Mouse (Mus musculus): ENCODE data around the gene Gm4737.
"Not testable (repeated sequence)": the region's sequence is repeated elsewhere in the genome, so short reads cannot be mapped to it uniquely, and the experiment has no call there.

The Gm4737 gene

DNA sequence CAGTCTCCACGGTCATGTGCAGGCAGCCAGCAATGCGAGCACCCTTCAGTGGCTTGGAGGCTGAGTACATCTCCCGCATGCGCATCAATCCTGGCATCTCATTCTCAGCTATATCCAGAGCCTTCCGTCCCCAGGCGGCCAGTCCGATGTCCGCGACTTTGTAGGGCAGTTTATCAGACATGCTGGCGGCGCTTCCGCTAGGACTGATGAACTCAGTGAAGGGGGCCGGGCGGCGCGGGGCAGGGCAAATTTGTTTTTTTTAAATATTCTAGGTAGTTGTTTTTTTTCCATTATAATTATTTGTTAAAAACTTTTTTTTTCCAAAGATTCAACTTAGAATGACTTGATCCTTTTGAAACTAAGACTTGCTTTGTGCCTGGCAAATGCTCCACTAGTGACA lies at the start of gene Gm4737:
Gene Gm4737, minus strand, starts transcription at position 246 of the 400 bp plus-strand sequence.
- not testable (repeated sequence) for DNase-seq (ENCODE audit: low spot score)

DNA sequence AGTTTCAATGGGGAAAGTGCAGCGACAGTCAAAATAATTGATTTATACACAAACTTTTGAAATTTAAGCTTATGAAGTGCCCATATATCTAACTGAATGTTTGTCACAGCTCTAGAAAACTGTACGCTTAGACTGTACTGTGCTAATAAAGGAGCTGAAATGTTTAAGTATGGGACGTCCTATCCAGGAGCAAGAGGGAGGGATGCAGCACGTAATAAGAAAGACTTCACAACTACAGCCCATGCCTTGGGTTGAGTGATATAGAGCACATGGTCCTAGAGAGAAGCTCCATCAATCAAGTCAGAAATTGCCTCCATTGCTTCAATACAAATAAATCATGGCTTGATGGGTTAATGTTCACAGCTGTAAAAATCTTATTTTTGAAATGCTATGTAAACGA lies 40.9 kb upstream of the Gm4737 start:
- DNase-seq (ENCODE audit: low spot score) = no peak

DNA sequence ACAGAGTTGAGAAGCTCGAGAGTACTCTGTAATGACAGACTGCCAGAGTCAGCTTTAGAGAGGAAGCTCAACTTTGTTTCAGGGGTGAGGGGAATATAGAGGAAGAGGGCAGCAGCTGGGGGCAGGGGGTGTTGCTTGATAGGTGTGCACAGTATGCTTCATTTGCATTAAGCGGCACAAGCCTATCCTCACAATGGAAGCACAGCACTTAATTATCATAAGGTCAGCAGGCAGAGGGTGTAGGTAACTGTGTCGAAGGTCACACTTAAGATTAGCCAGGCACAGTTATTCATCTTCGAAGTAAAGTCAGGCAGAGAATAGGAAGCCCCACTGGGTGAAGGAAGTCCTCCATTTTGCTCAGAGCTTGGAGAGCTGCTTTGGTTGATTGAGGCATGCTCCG lies 28.2 kb upstream of the Gm4737 start:
- no peak for DNase-seq (ENCODE audit: low spot score)

DNA sequence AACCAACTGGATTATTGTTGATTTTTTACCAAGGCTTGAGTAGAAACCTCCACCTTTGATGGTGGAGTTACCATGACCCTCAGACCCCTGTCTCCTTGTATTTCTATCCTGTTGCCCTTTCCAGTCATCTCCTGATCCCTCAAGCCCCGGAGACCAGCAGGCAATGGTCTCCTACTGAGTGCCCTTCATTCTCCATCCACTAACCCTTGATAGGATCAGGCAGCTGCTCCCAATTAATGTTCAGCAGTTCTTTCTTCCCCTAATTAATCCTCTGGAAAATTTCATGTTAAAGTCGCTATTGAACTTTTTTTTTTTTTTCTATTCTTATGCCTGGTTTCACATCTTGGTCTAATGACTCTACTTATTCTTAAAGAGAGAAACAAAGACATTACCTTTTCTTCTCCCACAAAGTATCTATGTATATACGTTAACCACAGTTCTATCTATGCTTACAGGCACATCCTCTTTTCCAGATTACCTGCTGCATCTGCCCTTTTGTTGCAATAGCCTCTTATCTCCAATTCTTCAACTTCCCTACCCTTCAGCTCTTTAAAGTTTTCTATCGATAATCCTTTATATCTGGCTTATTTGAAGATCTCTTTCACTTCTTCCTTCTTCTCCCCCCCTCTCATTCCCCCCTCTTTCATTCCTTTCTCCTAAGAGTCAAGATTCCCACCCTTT lies 23.4 kb upstream of the Gm4737 start:
- no peak for DNase-seq (ENCODE audit: low spot score)

DNA sequence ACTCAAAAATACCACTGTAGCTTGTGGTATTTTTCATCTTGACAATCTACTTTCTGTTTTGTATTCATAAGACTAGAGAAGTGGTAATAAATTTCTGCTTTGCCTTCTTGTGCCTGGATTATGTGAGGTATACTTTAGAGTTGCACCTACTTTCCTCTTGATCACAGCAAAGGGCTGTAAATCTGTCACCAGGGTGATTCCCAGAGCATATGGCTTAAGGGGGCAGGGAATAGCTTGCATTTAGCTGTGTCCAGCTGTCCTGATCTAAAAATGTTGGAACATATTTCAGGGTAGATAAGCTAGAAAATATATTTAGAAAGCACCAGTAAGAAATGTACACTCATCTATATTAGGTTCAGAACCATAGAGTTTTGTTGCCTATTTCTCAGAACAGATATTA lies 18.2 kb upstream of the Gm4737 start:
- no peak for DNase-seq (ENCODE audit: low spot score)

DNA sequence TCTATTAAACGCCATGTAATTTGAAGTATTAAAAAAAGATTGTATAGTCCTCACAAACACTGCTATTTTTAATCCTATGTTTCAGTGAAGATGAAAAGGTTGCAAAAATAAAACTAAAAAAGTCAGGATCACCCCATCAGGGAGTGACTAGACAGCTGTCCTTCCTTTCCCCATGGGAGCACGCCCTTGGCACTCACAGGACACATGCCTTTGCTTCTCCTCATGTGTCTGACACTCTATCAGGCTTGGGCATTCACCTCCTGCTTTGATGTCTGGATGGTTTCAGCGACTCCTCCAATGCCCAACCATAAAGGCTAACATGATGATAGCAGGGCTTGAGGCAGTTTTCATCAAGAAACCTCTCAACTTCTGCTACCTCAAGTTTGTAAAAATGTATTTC lies 12.1 kb upstream of the Gm4737 start:
- DNase-seq (ENCODE audit: low spot score) = no peak

DNA sequence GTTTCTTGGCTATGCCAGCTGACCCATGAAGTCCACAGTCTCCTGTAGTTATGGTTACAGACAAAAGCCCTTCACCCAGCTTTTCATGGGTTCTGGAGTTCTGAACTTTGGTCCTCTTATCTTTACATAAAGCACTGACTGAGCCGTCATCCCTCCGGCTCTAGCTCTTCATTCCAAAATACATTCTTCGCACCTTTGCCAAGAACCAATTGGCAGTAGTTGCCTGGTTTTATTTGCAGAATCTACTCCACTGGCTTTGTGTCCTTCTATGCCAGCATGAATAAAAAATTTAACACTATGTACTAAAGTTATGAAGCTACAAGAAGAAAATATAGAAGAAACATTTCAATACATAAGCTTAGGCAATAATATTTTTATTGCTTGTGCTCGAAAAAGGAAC lies 10.4 kb upstream of the Gm4737 start:
- DNase-seq (ENCODE audit: low spot score) = no peak

DNA sequence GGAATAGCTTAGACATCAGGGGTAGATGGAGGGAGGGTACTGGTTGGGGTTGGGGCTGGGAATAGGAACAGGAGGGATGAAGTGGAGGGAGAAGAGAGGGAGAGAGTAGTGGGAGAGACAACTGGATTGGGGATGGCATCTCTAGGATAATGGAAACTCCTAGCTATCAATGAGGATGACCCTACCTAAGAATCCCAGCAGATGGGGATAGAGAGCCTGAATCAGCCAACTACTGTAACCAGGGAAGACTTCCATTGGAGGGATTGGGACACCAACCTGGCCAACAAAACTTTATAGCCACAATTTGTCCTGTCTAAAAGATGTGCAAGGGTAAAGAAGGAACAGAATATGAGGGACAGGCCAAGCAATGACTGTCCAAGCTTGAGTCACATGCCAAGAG lies 3.7 kb downstream of the Gm4737 start:
- DNase-seq (ENCODE audit: low spot score) = no peak

DNA sequence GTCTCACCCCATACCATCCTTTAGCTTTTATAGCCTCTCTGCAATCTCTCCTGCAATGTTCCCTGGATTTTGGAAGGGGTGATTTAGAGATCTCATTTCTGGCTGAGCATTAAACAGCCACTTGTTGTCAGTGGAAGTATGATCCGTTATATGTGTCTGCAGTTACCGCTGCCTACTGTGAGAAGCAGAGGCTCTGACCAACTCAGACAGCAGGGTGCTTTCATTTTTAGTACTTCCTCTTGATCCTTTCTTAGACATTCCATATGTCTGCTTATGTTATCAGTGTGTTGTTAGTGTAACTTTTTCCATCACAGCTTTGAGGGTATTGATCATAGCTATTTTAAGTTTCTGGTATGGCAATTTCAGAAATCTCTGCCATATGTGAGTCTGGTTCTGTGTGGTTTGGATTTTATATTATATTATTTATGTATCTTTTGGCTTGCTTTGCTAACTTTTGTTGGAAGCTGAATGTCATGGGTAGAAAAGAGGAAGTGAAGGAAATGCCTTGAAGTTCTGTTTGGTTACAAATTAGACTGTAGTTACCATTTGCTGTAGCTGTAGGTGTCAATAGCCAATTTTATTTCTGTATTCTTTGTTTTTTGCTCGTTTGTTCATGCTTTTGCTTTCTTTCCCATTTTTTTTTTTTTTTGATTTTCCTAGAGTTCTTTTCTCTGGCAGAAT lies 6.1 kb downstream of the Gm4737 start:
- no peak for DNase-seq (ENCODE audit: low spot score)

DNA sequence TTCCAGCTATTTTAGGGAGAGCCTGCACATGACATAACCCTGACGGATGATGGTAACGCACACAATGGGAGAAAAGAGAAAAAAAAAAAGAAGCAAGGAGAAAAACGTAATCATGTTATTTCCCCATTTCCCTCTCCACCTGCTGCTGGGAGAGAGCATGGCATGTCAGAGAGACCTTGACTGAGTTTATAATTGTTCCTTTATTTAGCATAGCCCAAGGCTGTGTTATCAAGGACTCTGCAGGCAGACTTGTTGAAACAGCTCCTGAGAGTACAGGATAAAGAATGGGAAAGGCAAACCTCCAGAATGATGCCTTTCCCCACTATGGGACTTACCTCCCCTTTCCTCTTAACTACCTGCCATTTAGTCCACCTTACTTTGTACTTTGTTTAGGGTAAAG lies 7.9 kb downstream of the Gm4737 start:
- peak; percentile 14 for DNase-seq (ENCODE audit: low spot score)

DNA sequence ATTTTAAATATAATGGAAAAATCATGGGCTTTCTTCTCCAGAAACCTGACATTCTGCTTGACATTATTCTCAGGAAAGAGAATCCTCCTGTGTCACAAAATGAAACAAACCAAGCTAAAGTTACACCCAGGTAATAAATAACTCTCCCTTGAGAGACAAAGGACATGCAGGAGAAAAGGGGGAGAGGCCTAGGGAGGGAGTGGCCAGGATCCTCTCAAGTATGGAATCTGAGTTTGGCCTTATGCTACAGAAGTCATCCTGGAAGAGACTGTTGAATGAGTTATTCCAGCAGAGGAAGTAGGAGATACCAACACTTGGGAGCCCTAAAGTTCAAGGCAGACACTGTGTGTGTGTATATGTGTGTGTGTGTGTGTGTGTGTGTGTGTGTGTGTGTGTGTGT lies 32.6 kb downstream of the Gm4737 start:
- DNase-seq (ENCODE audit: low spot score) = no peak

DNA sequence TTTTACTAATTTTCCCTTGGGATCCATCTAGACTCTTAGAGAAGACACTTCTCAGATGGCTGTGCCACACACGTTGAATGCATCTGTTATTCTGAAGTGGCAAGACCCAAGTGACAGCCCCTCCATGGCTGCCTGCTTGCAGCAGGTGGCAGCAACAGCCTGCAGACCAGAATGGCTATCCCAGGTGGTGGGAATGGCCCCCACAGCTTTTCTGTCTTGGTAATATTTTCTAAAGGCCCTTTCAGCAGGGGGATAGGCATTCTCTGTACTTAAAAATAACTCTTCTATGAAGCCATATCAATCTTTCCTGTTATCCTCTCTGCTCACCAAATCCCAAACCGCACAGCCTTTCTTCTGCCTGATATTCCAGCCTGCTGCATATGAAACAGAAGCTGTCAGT lies 33.5 kb downstream of the Gm4737 start:
- DNase-seq (ENCODE audit: low spot score) = no peak

DNA sequence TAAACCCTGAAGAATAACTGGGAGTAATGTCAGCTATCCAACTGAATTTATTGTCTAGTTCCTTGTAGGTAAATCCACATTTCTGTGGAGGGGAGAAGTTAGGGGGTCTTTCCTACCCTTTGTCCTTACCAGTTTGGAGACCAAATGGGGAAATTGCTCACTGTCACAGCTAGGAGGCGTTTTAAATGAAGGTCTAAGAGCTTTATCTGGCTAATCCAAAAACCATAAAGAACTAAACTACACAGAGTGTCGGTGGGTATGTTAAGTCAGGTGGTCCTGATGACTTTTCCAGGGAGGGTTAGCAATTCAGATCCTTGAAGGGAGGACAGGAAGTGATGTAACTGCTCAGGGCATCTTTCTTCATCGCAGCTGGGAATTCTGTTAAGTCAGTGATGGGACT lies 34.3 kb downstream of the Gm4737 start:
- no peak for DNase-seq (ENCODE audit: low spot score)

DNA sequence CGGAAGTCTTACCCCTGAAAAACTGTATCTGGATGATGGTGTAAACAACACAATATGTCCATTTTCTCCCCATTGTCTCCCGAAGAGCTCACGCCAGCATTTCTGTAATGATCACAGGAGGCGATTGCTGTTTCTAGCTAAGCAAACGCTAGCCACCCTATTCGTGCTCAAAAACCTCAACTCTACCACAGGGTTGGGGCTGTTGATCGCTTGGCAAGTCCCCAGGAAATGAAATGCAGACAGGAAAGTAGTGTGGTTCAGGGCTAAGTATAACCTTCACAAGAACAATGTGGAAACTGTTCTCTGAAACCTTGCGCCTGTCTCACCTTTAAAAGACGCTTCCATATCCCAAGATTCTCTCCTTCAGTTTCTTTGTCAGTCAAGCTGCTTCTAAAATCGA lies 34.9 kb downstream of the Gm4737 start, which contains the start of gene Cd96:
Gene Cd96, minus strand, starts transcription at position 232 of the 400 bp plus-strand sequence.
- DNase-seq (ENCODE audit: low spot score) = no peak

DNA sequence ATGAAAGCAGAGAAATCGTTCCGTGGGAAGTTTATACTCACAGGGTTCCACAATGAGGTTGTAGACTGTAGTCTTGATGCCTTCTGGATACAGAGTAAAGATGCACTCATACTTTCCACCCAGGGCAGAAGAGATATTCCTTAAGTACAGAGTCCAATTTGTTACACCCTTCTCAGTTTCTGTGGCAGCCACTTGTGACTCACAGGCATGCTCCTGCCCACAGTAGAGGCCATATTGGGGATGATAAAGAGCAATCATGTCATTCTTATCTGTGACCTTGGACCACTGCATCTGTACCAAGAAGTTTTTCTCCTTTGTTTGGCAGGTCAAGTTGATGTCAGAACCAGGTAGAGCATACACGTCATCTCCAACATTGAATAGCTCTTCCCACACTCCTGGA lies 37.2 kb downstream of the Gm4737 start:
- no peak for DNase-seq (ENCODE audit: low spot score)

DNA sequence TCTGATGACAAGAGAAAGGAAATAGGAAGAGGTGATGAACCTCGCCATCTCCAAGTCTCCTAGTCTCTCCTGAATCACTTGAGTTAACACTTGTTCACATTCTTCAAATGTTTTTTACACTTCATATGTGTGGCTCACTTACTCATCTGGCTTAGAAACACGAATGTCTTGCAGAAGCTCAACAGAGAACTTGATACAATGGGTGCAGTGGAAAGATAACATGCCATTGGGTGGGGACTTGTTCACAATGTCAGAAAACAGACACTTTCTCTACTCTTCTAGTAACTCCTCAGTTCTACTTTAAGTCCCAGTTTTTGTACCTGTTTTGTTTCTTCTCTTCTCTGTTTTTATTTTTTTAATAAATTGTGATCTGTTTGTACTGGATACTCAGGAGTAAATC lies 40.1 kb downstream of the Gm4737 start:
- no peak for DNase-seq (ENCODE audit: low spot score)

DNA sequence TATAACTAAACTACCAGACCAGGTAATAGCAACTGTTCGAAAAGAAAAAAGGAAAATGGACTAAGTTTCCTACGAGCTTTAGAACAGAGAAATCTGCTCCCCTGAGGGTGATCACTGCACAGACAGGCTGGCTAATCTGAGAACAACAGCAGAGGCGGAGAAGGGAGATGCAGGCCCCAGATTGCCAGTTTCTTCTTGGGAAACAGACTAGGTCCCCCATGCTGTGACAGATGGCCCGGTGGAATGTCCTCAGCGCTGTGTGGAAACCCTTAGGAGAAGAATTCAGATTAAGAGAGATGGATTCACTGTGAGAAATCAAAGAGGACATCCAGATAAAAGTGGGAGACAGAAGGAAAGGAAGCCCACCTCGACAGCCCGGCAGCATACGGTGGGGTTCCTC lies 45.3 kb downstream of the Gm4737 start:
- no peak for DNase-seq (ENCODE audit: low spot score)

DNA sequence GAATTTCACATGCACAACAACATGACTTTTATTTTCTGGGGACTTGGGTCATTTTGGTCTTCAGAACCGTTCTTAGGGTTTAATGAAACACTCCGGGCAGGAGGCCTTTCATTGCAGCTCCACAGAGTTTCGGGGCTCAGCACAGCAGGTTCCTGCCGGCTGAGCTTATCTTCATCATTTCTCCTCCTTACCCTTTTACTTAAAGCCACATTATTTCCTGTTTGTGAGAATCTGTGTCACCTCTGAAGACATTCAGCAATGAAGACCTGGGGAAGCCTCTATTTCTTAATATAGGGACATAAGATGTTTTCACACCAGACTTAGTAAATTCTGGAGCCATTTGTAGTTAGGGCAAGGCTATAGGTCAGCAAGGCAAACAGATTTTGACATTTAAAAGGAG lies 47.4 kb downstream of the Gm4737 start:
- no peak for DNase-seq (ENCODE audit: low spot score)

DNA sequence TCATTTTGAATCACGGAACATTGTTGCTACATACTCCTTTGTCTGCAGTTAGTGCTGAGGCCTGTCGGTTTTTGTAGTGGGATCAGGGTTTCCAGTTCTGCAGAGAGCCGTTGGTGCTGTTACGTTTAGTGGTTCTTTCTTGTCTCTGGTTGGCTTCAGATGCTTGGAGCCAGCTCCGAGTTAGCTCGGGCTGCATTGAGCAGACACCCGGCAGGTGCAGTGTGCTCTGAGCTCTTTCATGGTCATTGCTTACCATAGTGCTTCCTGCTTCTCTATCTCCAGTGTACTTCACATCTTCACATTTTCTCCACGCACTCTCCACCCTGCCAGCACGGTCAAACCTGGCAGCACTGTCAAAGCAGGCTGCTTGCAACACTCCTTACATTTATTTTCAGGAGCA lies 50.4 kb downstream of the Gm4737 start:
- no peak for DNase-seq (ENCODE audit: low spot score)
